Mouse (Mus musculus): ENCODE measurements at regions not wholly inside any gene's neighbourhood (a gene's known extent, or its start where the extent isn't known, plus 50 kb on each side); places are given as distances from the start of the nearest gene placed in this dataset.
A peak's percentile ranks its signal among the peaks of the same experiment; 100 is the strongest.

DNA sequence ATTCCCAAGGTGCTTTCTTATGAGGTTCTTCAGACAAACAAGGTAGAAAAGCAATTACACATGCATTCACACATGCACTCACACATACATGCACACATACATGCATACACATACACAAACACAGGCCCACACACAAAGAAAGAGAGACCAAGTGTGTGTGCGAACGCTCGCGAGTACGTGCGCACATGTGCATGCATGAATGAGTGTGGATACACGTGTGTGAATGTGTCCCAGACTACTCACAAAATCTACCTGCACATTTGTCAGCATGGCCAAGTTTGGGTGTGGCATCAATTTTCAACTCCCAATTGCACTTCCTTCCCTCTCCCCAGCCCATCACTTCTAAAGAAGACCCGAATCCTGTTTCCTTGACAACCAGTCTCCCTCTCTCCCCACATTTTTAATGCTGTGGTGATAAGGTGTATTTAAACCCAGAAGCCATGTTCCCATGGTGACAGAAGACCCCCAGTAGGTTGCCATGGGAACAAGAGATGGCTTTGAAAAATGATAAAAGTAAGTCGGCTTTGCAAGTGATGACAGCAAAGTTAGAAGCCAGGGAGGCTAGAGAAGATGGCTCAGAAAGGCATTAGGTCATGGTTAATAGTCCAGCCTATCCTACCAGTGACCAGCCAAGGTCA, 206.3 kb downstream of the Rpl10-ps3 start:
- DNase-seq, result no peak
- H3K9ac ChIP-seq, result no peak overlapping the region
- ATAC-seq (ENCODE audit: insufficient read depth), result no peak
- no peak overlapping the region for H3K4me3 ChIP-seq (ENCODE audit: low read depth, low read length)
- no peak for TF ChIP-seq CTCF (IDR thresholded peaks at IDR 0.05; ENCODE audit: low read depth)
- no peaks in the 10 kb centered on the region for H3K4me1 ChIP-seq (ENCODE audit: insufficient read depth)
- 83% methylated on average over 9 of the region's 9 CpGs for WGBS
- H3K27me3 ChIP-seq (ENCODE audit: insufficient read depth, low read length), result no peaks in the 10 kb centered on the region
- H3K4me2 ChIP-seq, result no peak overlapping the region
- no peaks in the 10 kb centered on the region for H3K9me3 ChIP-seq (ENCODE audit: low read depth, low read length)
- H3K27ac ChIP-seq (ENCODE audit: low read depth), result no peak overlapping the region
- no peaks in the 10 kb centered on the region for H3K36me3 ChIP-seq (ENCODE audit: insufficient read depth)

DNA sequence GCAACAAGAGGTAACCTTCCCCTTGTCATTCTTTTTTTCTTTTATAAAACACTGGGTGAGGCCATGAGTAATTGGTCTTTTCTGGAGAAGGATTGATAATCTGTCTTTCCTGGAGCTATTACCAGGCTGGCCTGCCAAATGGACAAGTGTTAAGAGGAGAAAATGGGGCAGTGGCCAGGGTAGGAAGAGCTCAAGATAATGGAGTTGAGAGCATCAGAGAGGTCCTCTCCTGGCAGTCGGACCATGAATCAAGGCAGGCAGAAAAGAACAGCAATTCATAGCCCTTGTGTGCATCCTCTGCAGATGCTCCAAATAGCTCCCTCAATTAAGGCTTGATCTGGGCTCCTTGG, 208.2 kb downstream of the Rpl10-ps3 start:
- Histone ChIP-seq H3K36me3 (ENCODE audit: insufficient read depth) (no peaks in the 10 kb centered on the region), H3K4me3 (ENCODE audit: low read depth, low read length) (no peak overlapping the region), H3K27me3 (ENCODE audit: insufficient read depth, low read length) (no peaks in the 10 kb centered on the region), H3K4me1 (ENCODE audit: insufficient read depth) (no peaks in the 10 kb centered on the region), H3K27ac (ENCODE audit: low read depth) (no peak overlapping the region), H3K9me3 (ENCODE audit: low read depth, low read length) (no peaks in the 10 kb centered on the region), H3K4me2 (no peak overlapping the region), H3K9ac (no peak overlapping the region)
- no peak for ATAC-seq (ENCODE audit: insufficient read depth)
- 58% methylated on average over 1 of the region's 1 CpGs for WGBS
- TF ChIP-seq CTCF (IDR thresholded peaks at IDR 0.05; ENCODE audit: low read depth), result no peak
- no peak for DNase-seq

DNA sequence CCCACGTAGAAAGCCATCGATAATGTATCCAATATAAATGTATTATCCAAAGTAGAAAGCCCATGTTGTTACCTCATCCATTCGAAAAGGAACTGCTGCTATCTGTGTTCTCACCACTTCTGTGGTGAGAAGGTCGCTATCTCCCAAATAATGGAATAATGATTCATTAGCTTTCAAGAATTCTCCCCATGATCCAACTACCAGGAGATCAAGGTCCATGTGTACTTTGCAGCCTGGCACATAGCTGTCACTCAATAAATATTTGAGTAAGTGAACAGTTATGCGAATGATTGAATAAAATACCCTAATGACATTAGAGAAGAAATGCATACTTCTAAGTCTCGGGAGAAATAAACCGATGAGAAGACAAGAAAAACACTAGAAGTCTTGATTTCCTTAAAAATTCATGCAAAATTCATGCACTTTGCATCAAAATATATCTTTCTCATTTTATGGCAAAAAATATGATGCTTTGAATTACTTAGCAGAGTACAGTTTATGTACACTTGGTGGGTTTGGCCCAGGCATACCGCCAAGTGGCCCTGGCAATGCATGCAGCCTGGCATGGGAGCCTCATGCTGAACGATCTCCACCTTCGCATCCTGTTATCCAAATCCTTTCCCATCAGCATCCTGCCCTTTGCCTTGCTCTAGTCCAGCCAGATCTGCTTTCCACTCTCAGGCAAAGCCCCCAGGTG, 208.7 kb downstream of the Rpl10-ps3 start:
- WGBS, result 71% methylated on average over 10 of the region's 10 CpGs

GRCm38 (mm10) chr9:50124241-50124640, 220.5 kb downstream of the Rpl10-ps3 start:
- Histone ChIP-seq H3K4me3 (ENCODE audit: low read depth, low read length) (no peak overlapping the region), H3K9ac (no peak overlapping the region), H3K9me3 (ENCODE audit: low read depth, low read length) (no peaks in the 10 kb centered on the region), H3K4me1 (ENCODE audit: insufficient read depth) (no peaks in the 10 kb centered on the region), H3K27ac (ENCODE audit: low read depth) (no peak overlapping the region), H3K4me2 (no peak overlapping the region), H3K27me3 (ENCODE audit: insufficient read depth, low read length) (no peaks in the 10 kb centered on the region), H3K36me3 (ENCODE audit: insufficient read depth) (no peaks in the 10 kb centered on the region)
- TF ChIP-seq CTCF (IDR thresholded peaks at IDR 0.05; ENCODE audit: low read depth), result no peak
- ATAC-seq (ENCODE audit: insufficient read depth) (no peak), DNase-seq (peak; percentile 33)
- 43% methylated on average over 4 of the region's 4 CpGs for WGBS

More for the DNA sequence above, 208.7 kb downstream of the Rpl10-ps3 start:
- Histone ChIP-seq H3K27ac (ENCODE audit: low read depth) (no peak overlapping the region), H3K4me2 (no peak overlapping the region), H3K4me1 (ENCODE audit: insufficient read depth) (no peaks in the 10 kb centered on the region), H3K36me3 (ENCODE audit: insufficient read depth) (no peaks in the 10 kb centered on the region), H3K9ac (no peak overlapping the region), H3K4me3 (ENCODE audit: low read depth, low read length) (no peak overlapping the region), H3K27me3 (ENCODE audit: insufficient read depth, low read length) (no peaks in the 10 kb centered on the region), H3K9me3 (ENCODE audit: low read depth, low read length) (no peaks in the 10 kb centered on the region)
- ATAC-seq (ENCODE audit: insufficient read depth) (no peak), DNase-seq (no peak)
- no peak for TF ChIP-seq CTCF (IDR thresholded peaks at IDR 0.05; ENCODE audit: low read depth)

DNA sequence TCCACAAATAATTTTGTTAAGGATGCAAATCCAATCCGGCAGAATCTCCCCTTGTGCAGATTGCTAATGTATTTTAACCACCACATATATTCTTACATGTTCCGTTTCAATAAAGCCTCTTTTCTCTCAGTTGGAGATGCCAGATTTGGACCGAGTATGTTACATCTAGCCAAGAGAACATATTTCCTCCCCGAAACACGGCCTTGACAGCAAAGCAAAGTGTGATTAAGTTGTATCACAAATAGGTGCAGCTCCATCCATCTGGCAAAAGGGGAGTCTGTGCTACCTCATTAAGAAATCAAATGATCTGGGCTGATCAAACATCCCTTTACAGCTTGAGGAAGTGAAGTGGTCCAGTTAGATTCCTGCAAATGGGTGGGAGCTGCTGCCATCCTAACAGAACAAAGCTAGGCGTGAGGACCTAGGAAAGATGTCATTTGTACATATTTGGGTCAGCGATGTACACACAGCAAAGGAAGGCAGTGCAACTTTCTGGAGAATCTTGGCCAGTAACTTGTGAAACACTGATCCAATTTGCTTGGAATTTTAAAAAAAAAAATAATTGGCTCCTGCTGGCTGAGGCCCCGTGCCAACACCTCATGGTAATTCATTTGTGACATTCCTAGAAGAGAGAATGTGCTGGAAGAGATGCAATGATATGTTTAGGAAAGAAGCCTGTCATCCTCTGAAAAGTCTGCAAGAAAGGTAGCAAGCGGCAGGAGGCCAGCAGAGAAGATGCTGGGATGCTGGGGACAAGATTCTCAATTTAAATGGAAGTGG, 223.8 kb downstream of the Rpl10-ps3 start:
- Histone ChIP-seq H3K4me3 (ENCODE audit: low read depth, low read length) (no peak overlapping the region), H3K36me3 (ENCODE audit: insufficient read depth) (no peaks in the 10 kb centered on the region), H3K27ac (ENCODE audit: low read depth) (no peak overlapping the region), H3K9ac (no peak overlapping the region), H3K9me3 (ENCODE audit: low read depth, low read length) (no peaks in the 10 kb centered on the region), H3K4me1 (ENCODE audit: insufficient read depth) (no peaks in the 10 kb centered on the region), H3K27me3 (ENCODE audit: insufficient read depth, low read length) (no peaks in the 10 kb centered on the region), H3K4me2 (no peak overlapping the region)
- no peak for TF ChIP-seq CTCF (IDR thresholded peaks at IDR 0.05; ENCODE audit: low read depth)
- ATAC-seq (ENCODE audit: insufficient read depth) (no peak), DNase-seq (no peak)
- 77% methylated on average over 9 of the region's 9 CpGs for WGBS

GRCm38 (mm10) chr9:50119412-50119811, 225.4 kb downstream of the Rpl10-ps3 start:
- no peak for ATAC-seq (ENCODE audit: insufficient read depth)
- no peak overlapping the region for H3K4me2 ChIP-seq
- H3K4me3 ChIP-seq (ENCODE audit: low read depth, low read length), result no peak overlapping the region

GRCm38 (mm10) chr9:50118578-50118977, 226.2 kb downstream of the Rpl10-ps3 start:
- Histone ChIP-seq H3K27me3 (ENCODE audit: insufficient read depth, low read length) (no peaks in the 10 kb centered on the region), H3K9me3 (ENCODE audit: low read depth, low read length) (no peaks in the 10 kb centered on the region), H3K9ac (no peak overlapping the region), H3K4me2 (no peak overlapping the region), H3K36me3 (ENCODE audit: insufficient read depth) (no peaks in the 10 kb centered on the region), H3K4me1 (ENCODE audit: insufficient read depth) (no peaks in the 10 kb centered on the region), H3K27ac (ENCODE audit: low read depth) (no peak overlapping the region), H3K4me3 (ENCODE audit: low read depth, low read length) (no peak overlapping the region)
- no peak for DNase-seq
- no peak for ATAC-seq (ENCODE audit: insufficient read depth)
- WGBS, result 63% methylated on average over 6 of the region's 6 CpGs
- no peak for TF ChIP-seq CTCF (IDR thresholded peaks at IDR 0.05; ENCODE audit: low read depth)

More at GRCm38 (mm10) chr9:50119412-50119811, 225.4 kb downstream of the Rpl10-ps3 start:
- TF ChIP-seq CTCF (IDR thresholded peaks at IDR 0.05; ENCODE audit: low read depth), result no peak
- 88% methylated on average over 5 of the region's 5 CpGs for WGBS
- H3K27ac ChIP-seq (ENCODE audit: low read depth), result no peak overlapping the region
- H3K4me1 ChIP-seq (ENCODE audit: insufficient read depth), result no peaks in the 10 kb centered on the region
- H3K9ac ChIP-seq, result no peak overlapping the region
- H3K36me3 ChIP-seq (ENCODE audit: insufficient read depth), result no peaks in the 10 kb centered on the region
- DNase-seq, result no peak
- H3K9me3 ChIP-seq (ENCODE audit: low read depth, low read length), result no peaks in the 10 kb centered on the region
- no peaks in the 10 kb centered on the region for H3K27me3 ChIP-seq (ENCODE audit: insufficient read depth, low read length)

Measured in lung, embryonic 14.5 days (tissue).